Mouse (Mus musculus) neural tube, embryonic 15.5 days (tissue): ENCODE data around the gene Filip1l. TPM values are rescaled to one million over a fixed set of nuclear protein-coding genes. Genes with fewer than 3 reads are reported as not detected.

Source experiments
- ATAC-seq: fragments of 200-750 bp; cut with Nextera tagmentation; 2 replicates; pipeline ENCODE4 v1.8.0; 2017; ENCODE audit warnings: mild to moderate bottlenecking, moderate TSS enrichment, moderate library complexity; ENCODE audit not compliant: low FRiP score
- H3K27ac ChIP-seq: fragments of 300-500 bp; sonication (generic); replicated peaks from 2 replicates; pipeline ENCODE4 v1.5.1; 2015; ENCODE audit warnings: mild to moderate bottlenecking, inconsistent platforms
- H3K27me3 ChIP-seq: fragments of 300-500 bp; sonication (generic); replicated peaks from 2 replicates; pipeline ENCODE4 v1.6.1; 2015; ENCODE audit warnings: inconsistent platforms
- H3K36me3 ChIP-seq: fragments of 300-500 bp; sonication (generic); 2 replicates; pipeline ENCODE4 v1.6.1; 2015; ENCODE audit warnings: inconsistent platforms
- H3K4me1 ChIP-seq: fragments of 300-500 bp; sonication (generic); 2 replicates; pipeline ENCODE4 v1.6.1; 2015; ENCODE audit warnings: inconsistent platforms
- H3K4me2 ChIP-seq: fragments of 300-500 bp; sonication (generic); 2 replicates; pipeline ENCODE4 v1.6.1; 2015; ENCODE audit warnings: inconsistent platforms, mild to moderate bottlenecking, moderate library complexity
- H3K4me3 ChIP-seq: fragments of 300-500 bp; sonication (generic); replicated peaks from 2 replicates; pipeline ENCODE4 v1.5.1; 2015; ENCODE audit warnings: mild to moderate bottlenecking, inconsistent platforms
- H3K9ac ChIP-seq: fragments of 300-500 bp; sonication (generic); replicated peaks from 2 replicates; pipeline ENCODE4 v1.6.1; 2015; ENCODE audit warnings: mild to moderate bottlenecking, inconsistent platforms
- H3K9me3 ChIP-seq: fragments of 300-500 bp; sonication (generic); replicated peaks from 2 replicates; pipeline ENCODE4 v1.6.1; 2016; ENCODE audit warnings: inconsistent platforms
- WGBS: fragments of 180-500 bp; shearing (Covaris S2); methylation state at CpG from one replicate; pipeline ENCODE4 v1.1.7; 2015; ENCODE audit warnings: mixed read lengths; 5-methylcytosine and 5-hydroxymethylcytosine counted together
- polyA plus RNA-seq: library from polyadenylated mRNA; unstranded; fragments of >200 nt; fragmentation: Nextera tagmentation; extraction: Ambion mirVana; gene quantifications from 2 replicates; pipeline ENCODE4 v1.2.1, GENCODE M21; 2015

Gene Filip1l
- polyA plus RNA-seq, 1 experiment from 2014 or later, result 3.3 TPM

DNA sequence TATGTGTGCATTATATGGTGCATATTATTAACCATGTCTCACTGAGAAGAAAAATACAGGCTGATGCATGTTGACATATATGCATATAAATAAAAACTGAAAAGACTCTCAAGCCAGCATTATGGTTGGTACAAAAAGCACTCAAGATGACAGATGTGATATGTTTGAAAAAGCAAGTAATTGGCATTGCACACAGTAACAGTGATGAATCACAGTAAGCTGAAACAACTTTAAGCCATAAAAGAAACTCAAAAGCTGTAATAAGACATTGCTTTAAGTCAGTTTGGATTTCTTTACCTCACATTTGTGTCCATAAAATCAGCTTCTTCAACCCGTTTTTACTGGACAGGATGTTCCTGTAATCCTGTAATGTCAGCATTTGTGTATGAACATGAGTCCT is 211.9 kb downstream of the Filip1l start:
- no peak overlapping the region for H3K4me2 ChIP-seq
- no peak overlapping the region for H3K27ac ChIP-seq
- H3K4me1 ChIP-seq, result no peaks in the 10 kb centered on the region
- no peaks in the 10 kb centered on the region for H3K9me3 ChIP-seq
- no peak overlapping the region for H3K9ac ChIP-seq
- H3K4me3 ChIP-seq, result no peak overlapping the region
- no peak for ATAC-seq
- H3K27me3 ChIP-seq, result no peaks in the 10 kb centered on the region
- WGBS, result 74% methylated on average over 1 of the region's 1 CpGs
- H3K36me3 ChIP-seq, result no peaks in the 10 kb centered on the region

DNA sequence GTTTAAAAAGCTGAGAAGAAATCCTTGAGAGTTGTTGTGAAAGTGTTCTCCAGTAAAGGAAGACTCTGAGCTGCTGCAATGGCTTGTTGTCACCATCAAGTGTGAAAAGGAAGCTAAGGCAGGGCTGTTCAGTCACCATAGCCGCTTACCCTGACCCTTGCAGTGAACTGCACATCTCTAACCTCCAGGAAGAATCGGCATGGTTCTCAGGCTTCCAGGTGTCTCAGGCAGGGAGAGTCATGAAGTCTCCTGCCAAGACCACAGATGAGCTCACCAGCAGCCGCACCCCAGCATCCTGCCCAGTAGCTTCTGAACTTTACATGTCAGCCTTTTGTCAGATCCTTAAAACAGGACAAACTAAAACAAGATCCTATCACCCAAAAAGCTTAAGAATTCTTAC is 213.3 kb downstream of the Filip1l start:
- no peak for ATAC-seq
- no peaks in the 10 kb centered on the region for H3K9me3 ChIP-seq
- no peak overlapping the region for H3K4me3 ChIP-seq
- no peak overlapping the region for H3K4me2 ChIP-seq
- no peaks in the 10 kb centered on the region for H3K36me3 ChIP-seq
- 79% methylated on average over 3 of the region's 3 CpGs for WGBS
- no peaks in the 10 kb centered on the region for H3K27me3 ChIP-seq
- H3K9ac ChIP-seq, result no peak overlapping the region
- H3K27ac ChIP-seq, result no peak overlapping the region
- no peaks in the 10 kb centered on the region for H3K4me1 ChIP-seq

DNA sequence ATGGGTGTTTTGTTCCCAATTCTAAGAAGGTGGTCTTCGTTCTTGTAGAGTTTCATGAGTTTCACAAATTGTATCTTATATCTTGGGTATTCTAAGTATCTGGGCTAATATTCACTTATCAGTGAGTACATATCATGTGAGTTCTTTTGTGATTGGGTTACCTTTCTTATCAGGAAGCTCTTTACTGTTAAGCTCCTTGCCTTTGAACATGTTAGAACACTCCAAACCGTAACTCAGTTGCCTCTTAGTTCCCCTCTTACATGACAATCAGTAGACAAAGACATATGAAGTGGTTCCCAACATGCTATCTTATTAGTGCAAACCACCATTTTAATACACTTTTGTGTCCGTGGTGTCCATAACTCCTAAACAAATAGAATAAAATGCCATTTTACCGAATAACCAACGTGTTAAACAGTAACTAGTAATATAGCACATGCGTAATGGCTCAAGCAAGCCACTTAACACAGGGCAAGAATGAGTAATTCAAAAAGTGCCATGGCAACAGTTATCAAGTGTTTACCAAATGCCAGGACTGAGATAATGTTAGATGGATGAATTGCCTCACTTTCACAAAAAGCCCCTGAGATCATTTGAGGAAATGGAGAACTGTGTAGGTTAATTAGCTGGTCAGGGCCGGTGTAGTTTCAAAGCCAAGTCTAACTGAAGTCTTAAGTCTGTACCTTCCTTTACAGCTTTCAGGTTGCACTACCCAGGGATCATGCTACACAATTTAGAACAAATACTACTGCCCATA is 215.9 kb downstream of the Filip1l start:
- Histone ChIP-seq H3K4me3 (no peak overlapping the region), H3K27me3 (no peaks in the 10 kb centered on the region), H3K4me1 (no peaks in the 10 kb centered on the region), H3K9me3 (no peaks in the 10 kb centered on the region), H3K36me3 (no peaks in the 10 kb centered on the region), H3K27ac (no peak overlapping the region), H3K4me2 (no peak overlapping the region), H3K9ac (no peak overlapping the region)
- ATAC-seq, result no peak
- 94% methylated on average over 7 of the region's 7 CpGs for WGBS

DNA sequence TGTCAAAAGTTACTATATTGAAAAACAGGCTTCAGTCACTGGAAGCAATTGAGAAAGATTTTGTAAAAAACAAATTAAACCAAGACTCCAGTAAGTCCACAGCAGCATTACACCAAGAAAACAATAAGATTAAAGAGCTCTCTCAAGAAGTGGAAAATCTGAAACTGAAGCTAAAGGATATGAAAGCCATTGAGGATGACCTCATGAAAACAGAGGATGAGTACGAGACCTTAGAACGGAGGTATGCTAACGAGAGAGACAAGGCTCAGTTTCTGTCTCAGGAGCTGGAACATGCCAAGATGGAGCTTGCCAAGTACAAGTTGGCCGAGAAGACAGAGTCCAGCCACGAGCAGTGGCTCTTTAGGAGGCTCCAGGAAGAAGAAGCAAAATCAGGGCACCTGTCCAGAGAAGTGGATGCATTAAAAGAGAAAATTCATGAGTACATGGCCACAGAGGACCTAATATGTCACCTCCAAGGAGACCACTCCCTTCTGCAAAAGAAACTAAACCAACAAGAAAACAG is 218.0 kb downstream of the Filip1l start:
- no peak overlapping the region for H3K4me3 ChIP-seq
- H3K27ac ChIP-seq, result no peak overlapping the region
- no peak overlapping the region for H3K4me2 ChIP-seq
- WGBS, result 89% methylated on average over 5 of the region's 5 CpGs
- no peaks in the 10 kb centered on the region for H3K9me3 ChIP-seq
- no peaks in the 10 kb centered on the region for H3K36me3 ChIP-seq
- no peaks in the 10 kb centered on the region for H3K4me1 ChIP-seq
- ATAC-seq, result no peak
- H3K27me3 ChIP-seq, result no peaks in the 10 kb centered on the region
- no peak overlapping the region for H3K9ac ChIP-seq

DNA sequence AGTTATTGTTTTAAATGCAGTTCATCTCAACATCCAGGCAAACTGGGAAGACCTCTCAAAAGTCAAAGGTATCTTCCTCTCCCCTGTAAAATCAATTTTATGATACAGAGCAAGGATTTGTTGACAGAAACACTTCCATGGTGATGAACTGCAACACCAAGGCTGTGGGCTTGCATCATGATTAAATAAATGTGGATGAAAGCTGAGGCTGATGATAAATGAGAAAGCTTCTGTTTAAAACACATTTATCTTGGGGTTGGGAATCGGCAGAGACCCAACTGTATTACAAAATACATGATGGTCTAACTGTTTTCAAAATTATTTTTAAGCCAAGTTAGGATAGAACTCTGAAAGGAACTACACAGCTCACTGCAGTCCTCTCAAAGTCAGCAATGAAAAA is 220.9 kb downstream of the Filip1l start:
- 84% methylated on average over 1 of the region's 1 CpGs for WGBS

DNA sequence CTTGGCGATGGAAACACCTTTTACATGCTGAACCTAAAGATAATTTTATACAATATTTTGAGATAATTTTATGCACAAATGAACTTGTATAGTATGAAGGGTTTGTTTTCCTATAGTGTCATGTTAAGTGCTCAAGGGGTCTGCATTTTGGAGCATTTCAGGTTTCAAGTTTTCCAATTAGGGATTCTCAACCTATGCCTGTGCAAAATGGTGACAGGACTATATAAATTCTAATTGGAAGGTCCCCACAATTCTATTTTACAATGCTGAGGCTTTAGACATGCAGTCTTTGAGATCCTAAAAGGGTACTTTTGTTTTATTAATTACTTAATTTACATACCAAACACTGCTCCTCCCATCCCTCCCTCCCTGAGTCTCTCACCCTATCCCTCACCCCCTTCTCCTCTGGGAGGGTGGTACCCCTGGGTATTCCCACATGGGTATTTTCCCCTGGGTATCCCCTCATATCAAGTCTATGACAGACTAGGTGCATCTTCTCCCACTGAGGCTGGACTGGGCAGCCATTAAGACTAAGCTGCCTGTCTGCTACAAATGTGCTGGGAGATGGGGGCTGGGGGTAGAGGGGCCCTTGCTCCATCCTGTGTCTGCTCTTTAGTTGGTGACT is 223.0 kb downstream of the Filip1l start:
- H3K9me3 ChIP-seq, result no peaks in the 10 kb centered on the region
- no peak overlapping the region for H3K27ac ChIP-seq
- H3K4me3 ChIP-seq, result no peak overlapping the region
- no peaks in the 10 kb centered on the region for H3K4me1 ChIP-seq
- H3K36me3 ChIP-seq, result no peaks in the 10 kb centered on the region
- WGBS, result 97% methylated on average over 1 of the region's 1 CpGs
- no peak overlapping the region for H3K9ac ChIP-seq
- H3K4me2 ChIP-seq, result no peak overlapping the region
- H3K27me3 ChIP-seq, result no peaks in the 10 kb centered on the region
- ATAC-seq, result no peak

More for the DNA sequence above, 220.9 kb downstream of the Filip1l start:
- Histone ChIP-seq H3K36me3 (no peaks in the 10 kb centered on the region), H3K9ac (no peak overlapping the region), H3K4me2 (no peak overlapping the region), H3K4me1 (no peaks in the 10 kb centered on the region), H3K27me3 (no peaks in the 10 kb centered on the region), H3K27ac (no peak overlapping the region), H3K4me3 (no peak overlapping the region), H3K9me3 (no peaks in the 10 kb centered on the region)
- no peak for ATAC-seq

DNA sequence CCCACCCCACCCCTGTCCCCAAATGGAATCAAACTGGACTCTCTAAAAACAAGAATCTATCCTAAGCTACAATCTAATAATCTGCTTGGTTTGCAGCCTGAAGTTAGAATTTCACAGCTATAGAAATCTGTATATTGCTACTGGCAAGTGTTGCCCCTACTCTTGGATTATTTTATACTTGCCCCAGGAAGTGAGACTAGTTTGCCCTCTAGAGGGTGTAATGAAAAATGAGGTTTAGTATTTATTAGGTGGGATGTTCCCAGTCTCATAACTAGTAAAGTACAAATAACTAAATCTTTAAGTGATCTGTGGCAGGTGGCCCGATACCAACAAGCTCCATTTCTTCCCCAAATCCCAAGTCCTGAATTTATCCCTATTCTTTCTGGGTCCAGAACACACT is 224.6 kb downstream of the Filip1l start:
- Histone ChIP-seq H3K9me3 (no peaks in the 10 kb centered on the region), H3K9ac (no peak overlapping the region), H3K4me1 (no peaks in the 10 kb centered on the region), H3K27me3 (no peaks in the 10 kb centered on the region), H3K27ac (no peak overlapping the region), H3K4me2 (no peak overlapping the region), H3K36me3 (no peaks in the 10 kb centered on the region), H3K4me3 (no peak overlapping the region)
- ATAC-seq, result no peak
- 97% methylated on average over 1 of the region's 1 CpGs for WGBS

DNA sequence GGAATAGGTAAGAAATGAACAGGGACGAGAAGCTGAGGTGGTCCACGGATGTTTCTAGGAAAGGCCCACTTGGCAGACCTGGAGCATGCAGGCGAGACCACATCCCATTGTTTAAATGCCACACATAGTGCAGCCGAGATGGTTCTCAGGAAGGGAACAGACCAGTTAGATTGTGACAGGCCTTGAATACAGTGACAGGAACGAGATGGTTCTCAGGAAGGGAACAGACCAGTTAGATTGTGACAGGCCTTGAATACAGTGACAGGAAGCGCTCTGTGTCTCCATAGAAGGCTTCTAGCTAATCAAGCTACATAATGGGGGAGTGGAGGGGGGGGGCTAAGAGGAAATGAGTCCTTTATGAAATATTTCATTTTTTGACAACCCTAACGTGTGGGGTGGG is 227.1 kb downstream of the Filip1l start:
- no peaks in the 10 kb centered on the region for H3K4me1 ChIP-seq
- WGBS, result 78% methylated on average over 7 of the region's 7 CpGs

DNA sequence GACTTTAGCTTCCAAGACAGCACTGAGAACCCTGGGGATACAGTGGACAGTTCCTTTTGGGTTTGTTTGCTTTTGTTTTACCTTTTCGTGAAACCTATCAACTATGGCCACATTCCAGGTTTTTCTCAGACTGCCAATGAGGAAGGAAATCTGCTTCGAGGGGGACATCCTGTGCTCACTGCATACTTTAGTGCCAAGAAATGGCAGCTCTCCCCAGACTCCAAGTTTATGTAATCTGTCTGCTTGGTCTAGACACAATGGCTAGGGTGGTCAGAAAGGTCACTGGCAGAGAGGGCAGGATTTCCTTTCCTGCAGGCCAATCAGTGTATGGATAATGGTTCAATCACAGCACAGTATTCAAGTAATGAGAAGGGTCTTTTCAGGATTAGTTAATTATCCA is 229.1 kb downstream of the Filip1l start:
- 86% methylated on average over 2 of the region's 2 CpGs for WGBS

More for the DNA sequence above, 227.1 kb downstream of the Filip1l start:
- no peak overlapping the region for H3K4me3 ChIP-seq
- H3K4me2 ChIP-seq, result no peak overlapping the region
- no peak overlapping the region for H3K9ac ChIP-seq
- H3K36me3 ChIP-seq, result no peaks in the 10 kb centered on the region
- ATAC-seq, result no peak
- H3K27ac ChIP-seq, result no peak overlapping the region
- H3K9me3 ChIP-seq, result no peaks in the 10 kb centered on the region
- H3K27me3 ChIP-seq, result no peaks in the 10 kb centered on the region

DNA sequence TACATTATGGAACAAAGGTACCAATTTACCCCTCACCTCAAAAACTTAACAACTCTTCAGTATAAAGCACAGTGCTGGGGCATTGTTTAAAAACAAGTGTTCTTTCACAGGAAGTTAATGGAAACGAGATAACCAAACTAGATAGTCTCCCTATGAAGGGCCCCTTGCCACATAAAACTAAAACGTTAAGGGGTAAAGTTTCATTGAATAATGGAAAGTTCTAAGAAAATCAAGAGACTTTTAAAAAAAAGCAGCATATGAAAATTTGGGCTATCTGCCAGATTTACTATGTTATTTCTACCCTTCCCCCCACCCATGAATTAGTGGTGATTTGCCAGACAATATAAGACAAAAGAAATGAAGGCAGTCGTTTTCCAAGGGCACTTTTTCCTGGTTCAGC is 232.3 kb downstream of the Filip1l start:
- Histone ChIP-seq H3K4me3 (no peak overlapping the region), H3K4me2 (no peak overlapping the region), H3K27me3 (no peaks in the 10 kb centered on the region), H3K27ac (no peak overlapping the region), H3K36me3 (no peaks in the 10 kb centered on the region), H3K9ac (no peak overlapping the region), H3K4me1 (no peaks in the 10 kb centered on the region), H3K9me3 (no peaks in the 10 kb centered on the region)
- no peak for ATAC-seq
- WGBS, result 48% methylated on average over 3 of the region's 3 CpGs

More for the DNA sequence above, 229.1 kb downstream of the Filip1l start:
- Histone ChIP-seq H3K9ac (no peak overlapping the region), H3K9me3 (no peaks in the 10 kb centered on the region), H3K4me2 (no peak overlapping the region), H3K27ac (no peak overlapping the region), H3K36me3 (no peaks in the 10 kb centered on the region), H3K4me3 (no peak overlapping the region), H3K4me1 (no peaks in the 10 kb centered on the region), H3K27me3 (no peaks in the 10 kb centered on the region)
- no peak for ATAC-seq

DNA sequence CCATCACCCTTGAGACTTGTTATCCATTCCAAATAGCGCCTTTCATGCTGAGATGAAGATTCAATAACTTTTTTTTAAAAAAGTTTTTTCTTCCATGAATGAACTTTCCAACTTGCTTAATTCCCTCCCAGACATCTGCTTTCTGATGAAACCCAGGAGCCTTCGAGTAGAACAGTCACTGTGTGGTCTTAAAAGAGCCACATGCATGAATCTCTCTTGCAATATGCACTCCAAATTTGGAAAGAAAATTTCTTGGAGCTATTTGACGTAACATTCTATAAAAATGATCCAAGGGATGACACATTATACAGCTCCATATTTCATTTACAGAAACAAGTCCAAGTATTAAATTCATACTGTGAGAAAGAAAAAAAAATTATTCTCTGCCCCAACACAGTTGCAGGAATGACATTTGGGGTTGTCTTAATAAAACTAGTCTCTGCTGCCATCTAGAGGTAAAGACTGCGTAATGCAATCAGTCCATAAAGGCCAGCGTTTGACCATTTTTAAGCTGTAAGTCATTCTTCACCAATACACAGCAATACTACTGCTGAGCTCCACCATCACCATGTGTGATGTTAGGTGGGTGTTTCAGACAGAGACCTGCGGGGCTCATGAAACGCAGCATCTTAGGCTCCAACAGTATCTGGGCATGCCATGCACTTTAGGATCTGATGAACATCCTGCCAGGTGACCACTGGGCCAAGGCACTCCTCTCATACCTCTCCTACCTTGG is 240.7 kb downstream of the Filip1l start:
- no peaks in the 10 kb centered on the region for H3K36me3 ChIP-seq
- ATAC-seq, result no peak; the same call in 1 of the 2 replicates
- no peak overlapping the region for H3K9ac ChIP-seq
- H3K4me1 ChIP-seq, result no peaks in the 10 kb centered on the region
- H3K9me3 ChIP-seq, result no peaks in the 10 kb centered on the region
- no peak overlapping the region for H3K4me3 ChIP-seq
- no peaks in the 10 kb centered on the region for H3K27me3 ChIP-seq
- no peak overlapping the region for H3K4me2 ChIP-seq
- no peak overlapping the region for H3K27ac ChIP-seq
- whole genome bisulfite sequencing, result 41% methylated on average over 7 of the region's 7 CpGs
